Mouse (Mus musculus) small intestine, adult 2 months (tissue): ENCODE measurements around the gene Esyt1. TPM values are rescaled to one million over a fixed set of nuclear protein-coding genes. Genes with fewer than 3 reads are reported as not detected.

Source experiments
- H3K27ac ChIP-seq: fragments of 200-500 bp; 2 replicates; pipeline ENCODE4 v1.5.1; 2012; ENCODE audit warnings: low read depth, low read length, control low read depth, inconsistent platforms; ENCODE audit not compliant: insufficient read depth
- H3K27me3 ChIP-seq: fragments of 200-500 bp; 2 replicates; pipeline ENCODE4 v1.6.1; 2012; ENCODE audit warnings: mild to moderate bottlenecking, moderate library complexity, low read length, inconsistent platforms; ENCODE audit not compliant: control insufficient read depth, insufficient read depth
- H3K36me3 ChIP-seq: fragments of 200-500 bp; 2 replicates; pipeline ENCODE4 v1.6.1; 2012; ENCODE audit warnings: mild to moderate bottlenecking, low read length, control low read depth, inconsistent platforms; ENCODE audit not compliant: control insufficient read depth, insufficient read depth
- H3K4me1 ChIP-seq: fragments of 200-500 bp; 2 replicates; pipeline ENCODE4 v1.6.1; 2012; ENCODE audit warnings: low read length, inconsistent platforms, mixed read lengths; ENCODE audit not compliant: control insufficient read depth, insufficient read depth, insufficient read length
- H3K4me3 ChIP-seq: fragments of 200-500 bp; 2 replicates; pipeline ENCODE4 v1.5.1; 2012; ENCODE audit warnings: low read depth, mild to moderate bottlenecking, control low read depth, inconsistent platforms, low read length, moderate library complexity
- CTCF ChIP-seq: fragments of 200-500 bp; IDR thresholded peaks from 2 replicates; pipeline ENCODE4 v1.5.1; 2012; ENCODE audit warnings: low read depth, mild to moderate bottlenecking, control low read depth, inconsistent platforms, low read length, moderate library complexity, mixed read lengths; ENCODE audit not compliant: insufficient replicate concordance, insufficient read length; ENCODE audit errors: extremely low read depth
- POLR2A ChIP-seq: fragments of 200-500 bp; IDR thresholded peaks from 2 replicates; pipeline ENCODE4 v1.6.1; 2012; ENCODE audit warnings: low read depth, mild to moderate bottlenecking, control low read depth, inconsistent platforms, low read length, moderate library complexity
- WGBS: fragments of 180-500 bp; shearing (Covaris S2); methylation state at CpG from one replicate; pipeline ENCODE4 v1.1.7; 2018; 5-methylcytosine and 5-hydroxymethylcytosine counted together
- polyA plus RNA-seq: library from polyadenylated mRNA; depleted of rRNA; stranded (reverse); fragments of >200 nt; gene quantifications from 2 replicates; pipeline ENCODE4 v1.2.3, GENCODE M21; 2012

Gene Esyt1
- polyA plus RNA-seq, 1 experiment, result 26.3 TPM

DNA sequence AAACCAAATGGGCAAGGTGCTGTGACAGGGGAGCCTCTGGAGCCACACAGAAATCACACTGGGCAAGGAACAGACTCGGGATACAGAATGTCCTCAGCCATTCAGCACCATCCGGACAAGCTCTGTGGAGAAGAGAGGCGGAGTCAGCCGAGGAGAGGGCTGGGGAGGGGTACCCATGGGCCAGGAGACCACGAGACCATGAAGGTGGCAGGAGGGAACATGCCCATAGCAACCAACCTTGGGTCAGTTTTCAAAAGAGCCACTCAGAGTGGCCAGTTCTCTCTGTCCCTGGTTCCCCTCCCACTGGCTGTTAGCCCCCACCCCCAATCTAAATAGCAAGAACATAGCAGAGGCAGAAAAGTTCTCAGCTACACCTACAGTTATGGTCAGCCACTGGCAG lies 34.8 kb downstream of the Esyt1 start:
- Histone ChIP-seq H3K27me3 (no peaks in the 10 kb centered on the region), H3K4me1 (peaks cover 16% of the 10 kb centered on the region), H3K4me3 (0 out of 2 replicates have a peak overlapping the region, but pooled peaks have one; percentile 11), H3K27ac (peak overlapping the region; percentile 97; the same call in 1 of the 2 replicates), H3K36me3 (peaks cover 51% of the 10 kb centered on the region)
- 55% methylated on average over 5 of the region's 5 CpGs for WGBS
- TF ChIP-seq POLR2A, result no peak
- no peak for TF ChIP-seq CTCF

DNA sequence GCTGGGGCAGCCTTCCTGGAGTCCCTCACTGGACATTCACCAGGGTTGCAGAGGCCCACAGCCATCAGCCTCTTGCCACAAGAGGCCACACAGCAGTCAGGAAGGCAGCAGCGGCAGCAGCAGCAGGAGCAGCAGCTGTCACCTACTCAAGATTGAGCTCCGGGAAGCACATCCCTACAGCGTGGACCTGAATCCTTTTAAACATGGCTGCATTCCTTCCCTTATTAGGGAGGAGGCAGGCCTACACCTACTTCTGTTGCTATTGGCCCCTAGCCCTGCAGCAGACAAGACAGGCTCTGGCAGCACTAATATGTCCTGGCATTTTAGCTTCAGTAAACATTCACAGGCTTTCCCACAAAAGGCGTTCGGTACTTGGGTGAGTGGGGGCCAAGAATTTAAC lies 35.4 kb downstream of the Esyt1 start:
- 70% methylated on average over 5 of the region's 5 CpGs for WGBS
- Histone ChIP-seq H3K4me1 (peaks cover 16% of the 10 kb centered on the region), H3K27me3 (no peaks in the 10 kb centered on the region), H3K4me3 (no peak overlapping the region), H3K36me3 (peaks cover 56% of the 10 kb centered on the region), H3K27ac (peak overlapping the region; percentile 97)
- TF ChIP-seq POLR2A, result peak; percentile 44; the same call in 1 of the 2 replicates
- no peak for TF ChIP-seq CTCF

DNA sequence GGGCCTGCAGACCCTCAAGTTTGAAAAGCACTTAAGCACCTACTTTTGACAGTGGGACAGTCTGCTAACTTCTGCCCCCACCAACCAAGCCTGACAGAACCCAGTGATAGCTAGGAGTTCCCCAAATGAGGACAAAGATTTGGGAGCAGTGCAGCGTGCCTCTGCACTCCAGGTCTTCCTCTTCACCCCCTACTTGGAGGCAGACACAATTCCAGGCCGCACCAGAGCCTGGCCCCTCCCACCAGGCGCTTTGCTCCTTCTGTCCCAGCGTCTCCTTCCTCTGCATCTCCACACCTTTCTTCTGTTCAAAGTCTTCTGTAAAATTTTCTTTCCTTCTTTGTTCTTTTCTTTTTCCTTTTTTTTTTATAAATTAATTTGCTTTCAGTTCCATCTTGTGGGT lies 35.9 kb downstream of the Esyt1 start:
- Histone ChIP-seq H3K36me3 (peaks cover 56% of the 10 kb centered on the region), H3K27ac (peak overlapping the region; percentile 97), H3K4me3 (no peak overlapping the region), H3K4me1 (peaks cover 13% of the 10 kb centered on the region), H3K27me3 (no peaks in the 10 kb centered on the region)
- WGBS, result 53% methylated on average over 4 of the region's 4 CpGs
- no peak for TF ChIP-seq CTCF
- no peak for TF ChIP-seq POLR2A

DNA sequence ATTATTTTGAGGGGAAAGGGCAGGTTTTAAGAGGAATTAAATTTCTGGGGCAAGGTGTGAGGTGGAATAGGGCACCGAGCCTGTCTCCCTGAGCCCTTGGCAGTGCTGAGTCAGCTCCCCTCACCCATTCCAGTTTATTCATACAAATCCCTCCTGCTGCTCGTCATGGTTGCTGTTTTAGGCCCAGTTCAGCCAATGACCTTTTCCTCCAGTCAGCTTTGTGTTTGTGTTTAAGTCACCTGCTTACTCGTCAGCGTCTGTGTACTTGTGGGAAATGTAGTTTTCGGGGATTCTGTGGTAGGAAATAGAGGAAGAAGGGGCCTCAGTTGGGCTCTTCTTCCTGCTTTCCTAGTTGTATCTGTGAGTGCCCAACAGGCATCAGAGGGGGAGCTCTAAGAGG lies 36.3 kb downstream of the Esyt1 start:
- H3K27me3 ChIP-seq, result no peaks in the 10 kb centered on the region
- H3K36me3 ChIP-seq, result peaks cover 56% of the 10 kb centered on the region
- WGBS, result 66% methylated on average over 5 of the region's 5 CpGs
- no peak for TF ChIP-seq CTCF
- TF ChIP-seq POLR2A, result no peak
- no peak overlapping the region for H3K4me3 ChIP-seq
- H3K27ac ChIP-seq, result peak overlapping the region; percentile 97
- H3K4me1 ChIP-seq, result peaks cover 9% of the 10 kb centered on the region

DNA sequence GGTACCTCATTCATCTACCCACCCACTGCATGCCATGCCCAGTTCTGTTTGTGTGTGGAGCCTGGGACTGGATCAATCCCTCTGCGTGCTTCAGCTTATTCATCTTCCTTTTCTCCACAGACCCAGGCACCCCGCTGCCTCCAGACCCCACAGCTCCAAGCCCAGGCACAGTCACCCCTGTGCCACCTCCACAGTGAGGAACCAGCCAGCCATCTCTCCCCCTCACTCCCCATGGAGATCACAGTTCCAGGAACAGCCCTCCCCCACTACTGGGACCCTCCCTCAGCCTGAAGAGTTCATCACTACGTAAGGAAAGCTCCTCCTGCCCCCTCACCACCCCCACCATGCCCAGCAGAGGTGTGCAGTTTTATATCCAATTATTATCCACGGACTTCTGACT lies 36.9 kb downstream of the Esyt1 start:
- peaks cover 9% of the 10 kb centered on the region for H3K4me1 ChIP-seq
- no peak overlapping the region for H3K27ac ChIP-seq
- H3K36me3 ChIP-seq, result peaks cover 61% of the 10 kb centered on the region
- H3K27me3 ChIP-seq, result no peaks in the 10 kb centered on the region
- WGBS, result 82% methylated on average over 4 of the region's 4 CpGs
- TF ChIP-seq CTCF, result no peak
- TF ChIP-seq POLR2A, result no peak
- H3K4me3 ChIP-seq, result no peak overlapping the region

DNA sequence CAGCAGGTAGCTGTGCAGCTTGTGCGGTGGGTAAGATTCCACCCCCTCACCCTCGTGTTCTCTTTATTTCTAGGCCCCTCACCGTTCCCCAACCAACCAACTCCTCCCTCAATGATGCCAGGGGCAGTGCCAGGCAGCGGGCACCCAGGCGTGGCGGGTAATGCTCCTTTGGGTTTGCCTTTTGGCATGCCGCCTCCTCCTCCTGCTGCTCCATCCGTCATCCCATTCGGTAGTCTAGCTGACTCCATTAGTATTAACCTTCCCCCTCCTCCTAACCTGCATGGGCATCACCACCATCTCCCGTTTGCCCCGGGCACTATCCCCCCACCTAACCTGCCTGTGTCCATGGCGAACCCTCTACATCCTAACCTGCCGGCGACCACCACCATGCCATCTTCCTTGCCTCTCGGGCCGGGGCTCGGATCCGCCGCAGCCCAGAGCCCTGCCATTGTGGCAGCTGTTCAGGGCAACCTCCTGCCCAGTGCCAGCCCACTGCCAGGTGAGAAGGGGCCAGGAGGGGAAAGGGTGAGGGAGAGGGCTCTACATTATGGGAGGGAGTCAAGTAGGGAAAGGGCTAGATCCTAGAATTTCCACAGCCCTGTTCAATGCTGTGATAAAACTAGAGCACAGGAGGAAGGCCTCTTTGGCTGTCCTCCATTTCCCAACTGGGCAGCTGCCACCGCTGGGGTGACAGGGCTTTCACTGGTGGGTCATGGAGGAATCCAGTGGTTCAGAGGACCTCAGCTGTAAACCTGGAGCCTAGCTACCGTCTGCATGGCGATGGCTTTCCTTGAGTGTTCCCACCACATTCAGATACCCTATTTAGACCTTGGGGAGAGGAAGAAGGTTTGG lies 37.6 kb downstream of the Esyt1 start:
- TF ChIP-seq CTCF, result no peak
- TF ChIP-seq POLR2A, result no peak
- no peak overlapping the region for H3K4me3 ChIP-seq
- H3K36me3 ChIP-seq, result peaks cover 67% of the 10 kb centered on the region
- no peak overlapping the region for H3K27ac ChIP-seq
- H3K27me3 ChIP-seq, result no peaks in the 10 kb centered on the region
- 89% methylated on average over 22 of the region's 22 CpGs for WGBS
- H3K4me1 ChIP-seq, result peaks cover 9% of the 10 kb centered on the region

DNA sequence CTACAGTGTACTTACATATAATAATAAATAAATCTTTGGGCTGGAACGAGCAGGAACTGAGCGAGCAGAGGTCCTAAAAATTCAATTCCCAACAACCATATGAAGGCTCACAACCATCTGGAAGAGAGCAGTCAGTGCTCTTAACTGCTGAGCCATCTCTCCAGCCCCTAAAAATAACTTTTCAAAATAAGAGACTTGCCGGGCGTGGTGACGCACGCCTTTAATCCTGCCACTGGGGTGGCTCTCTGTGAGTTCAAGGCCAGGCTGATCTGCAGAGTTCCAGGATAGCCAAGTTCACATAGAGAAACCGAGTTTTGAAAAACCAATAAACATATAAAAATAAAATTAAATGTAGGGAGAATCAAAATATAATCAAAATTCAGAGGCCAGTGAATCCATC lies 39.3 kb downstream of the Esyt1 start:
- no peak overlapping the region for H3K27ac ChIP-seq
- WGBS, result 82% methylated on average over 7 of the region's 7 CpGs
- TF ChIP-seq CTCF, result no peak
- TF ChIP-seq POLR2A, result no peak
- H3K4me1 ChIP-seq, result peaks cover 2% of the 10 kb centered on the region; the same call in 1 of the 2 replicates
- H3K36me3 ChIP-seq, result peaks cover 77% of the 10 kb centered on the region
- H3K4me3 ChIP-seq, result no peak overlapping the region
- no peaks in the 10 kb centered on the region for H3K27me3 ChIP-seq
